Mouse (Mus musculus): ENCODE results near the gene Ccl9. TPM values are rescaled to one million over a fixed set of nuclear protein-coding genes. Genes with fewer than 3 reads are reported as not detected.

Ccl9 gene
- polyA plus RNA-seq (2014; fragmentation: Illumina TruSeq; extraction: RNeasy Lipid Tissue Mini Kit (QIAGEN cat#74804); ENCODE audit: low read depth, low replicate concordance): 10.3 TPM

GRCm38 (mm10) chr11:83578186-83578760, at the start of gene Ccl9:
Gene Ccl9, minus strand, starts transcription at chr11:83578636.

GRCm38 (mm10) chr11:83592853-83593252, 14.4 kb upstream of the Ccl9 start, which contains the start of gene Ccl6:
Gene Ccl6, minus strand, starts transcription at chr11:83593087.

GRCm38 (mm10) chr11:83530360-83530759, 48.1 kb downstream of the Ccl9 start, which contains the start of gene Ccl5:
Gene Ccl5, minus strand, starts transcription at chr11:83530518.

Other genes starting within 250 kb of the Ccl9 start
- gene Rasl10b, start 169.5 kb downstream of the Ccl9 start, polyA plus RNA-seq (2014; fragmentation: Illumina TruSeq; extraction: RNeasy Lipid Tissue Mini Kit (QIAGEN cat#74804); ENCODE audit: low read depth, low replicate concordance): 1.2 TPM
- gene Gas2l2, start 149.2 kb downstream of the Ccl9 start, polyA plus RNA-seq (2014; fragmentation: Illumina TruSeq; extraction: RNeasy Lipid Tissue Mini Kit (QIAGEN cat#74804); ENCODE audit: low read depth, low replicate concordance): not detected
- not detected for gene 1700020L24Rik, start 141.0 kb downstream of the Ccl9 start, polyA plus RNA-seq (2014; fragmentation: Illumina TruSeq; extraction: RNeasy Lipid Tissue Mini Kit (QIAGEN cat#74804); ENCODE audit: low read depth, low replicate concordance)
- gene Mmp28, start 115.6 kb downstream of the Ccl9 start, polyA plus RNA-seq (2014; fragmentation: Illumina TruSeq; extraction: RNeasy Lipid Tissue Mini Kit (QIAGEN cat#74804); ENCODE audit: low read depth, low replicate concordance): 2.9 TPM
- gene Taf15, start 105.5 kb downstream of the Ccl9 start, polyA plus RNA-seq (2014; fragmentation: Illumina TruSeq; extraction: RNeasy Lipid Tissue Mini Kit (QIAGEN cat#74804); ENCODE audit: low read depth, low replicate concordance): 193 TPM
- not detected for gene Heatr9, start 56.5 kb downstream of the Ccl9 start, polyA plus RNA-seq (2014; fragmentation: Illumina TruSeq; extraction: RNeasy Lipid Tissue Mini Kit (QIAGEN cat#74804); ENCODE audit: low read depth, low replicate concordance)
- not detected for gene Ccl5, start 48.1 kb downstream of the Ccl9 start, polyA plus RNA-seq (2014; fragmentation: Illumina TruSeq; extraction: RNeasy Lipid Tissue Mini Kit (QIAGEN cat#74804); ENCODE audit: low read depth, low replicate concordance)
- gene Ccl6, start 14.5 kb upstream of the Ccl9 start, polyA plus RNA-seq (2014; fragmentation: Illumina TruSeq; extraction: RNeasy Lipid Tissue Mini Kit (QIAGEN cat#74804); ENCODE audit: low read depth, low replicate concordance): 28.9 TPM
- not detected for gene Rpl9-ps1, start 67.0 kb upstream of the Ccl9 start, polyA plus RNA-seq (2014; fragmentation: Illumina TruSeq; extraction: RNeasy Lipid Tissue Mini Kit (QIAGEN cat#74804); ENCODE audit: low read depth, low replicate concordance)
- gene Ccl3, start 70.7 kb upstream of the Ccl9 start, polyA plus RNA-seq (2014; fragmentation: Illumina TruSeq; extraction: RNeasy Lipid Tissue Mini Kit (QIAGEN cat#74804); ENCODE audit: low read depth, low replicate concordance): 1.5 TPM
- gene Ccl4, start 83.9 kb upstream of the Ccl9 start, polyA plus RNA-seq (2014; fragmentation: Illumina TruSeq; extraction: RNeasy Lipid Tissue Mini Kit (QIAGEN cat#74804); ENCODE audit: low read depth, low replicate concordance): not detected
- gene Wfdc17, start 125.4 kb upstream of the Ccl9 start, polyA plus RNA-seq (2014; fragmentation: Illumina TruSeq; extraction: RNeasy Lipid Tissue Mini Kit (QIAGEN cat#74804); ENCODE audit: low read depth, low replicate concordance): 8.0 TPM
- not detected for gene Wfdc18, start 130.4 kb upstream of the Ccl9 start, polyA plus RNA-seq (2014; fragmentation: Illumina TruSeq; extraction: RNeasy Lipid Tissue Mini Kit (QIAGEN cat#74804); ENCODE audit: low read depth, low replicate concordance)
- not detected for gene Wfdc21, start 168.3 kb upstream of the Ccl9 start, polyA plus RNA-seq (2014; fragmentation: Illumina TruSeq; extraction: RNeasy Lipid Tissue Mini Kit (QIAGEN cat#74804); ENCODE audit: low read depth, low replicate concordance)
- gene Heatr6, start 175.1 kb upstream of the Ccl9 start, polyA plus RNA-seq (2014; fragmentation: Illumina TruSeq; extraction: RNeasy Lipid Tissue Mini Kit (QIAGEN cat#74804); ENCODE audit: low read depth, low replicate concordance): 4.7 TPM